Mouse (Mus musculus): ENCODE data around the gene Rbm3.
A peak's percentile ranks its signal among the peaks of the same experiment; 100 is the strongest.
"Not testable (repeated sequence)": the region's sequence is repeated elsewhere in the genome, so short reads cannot be mapped to it uniquely, and the experiment has no call there.

The Rbm3 gene

DNA sequence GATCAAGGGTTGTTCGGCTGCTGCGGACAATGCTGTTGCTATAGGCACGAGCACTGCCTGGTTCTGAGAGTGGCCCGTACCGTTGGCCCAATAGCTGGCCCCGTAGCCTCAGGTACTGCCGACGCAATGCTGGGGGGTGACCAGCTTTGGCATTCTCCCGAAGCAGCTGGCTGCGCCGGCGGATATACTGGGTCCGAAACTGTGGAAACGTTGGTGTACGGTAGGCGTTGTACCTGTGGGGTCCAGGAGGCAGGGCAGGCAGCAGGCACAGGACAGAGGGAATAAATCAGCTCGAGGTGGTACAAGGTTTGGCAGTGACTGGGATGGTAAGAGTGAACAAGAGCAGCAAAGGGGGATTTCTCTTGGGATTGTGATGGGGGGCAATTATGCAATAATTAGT lies 14.3 kb downstream of the Rbm3 start:
- DNase-seq (ENCODE audit: low spot score) = no peak

DNA sequence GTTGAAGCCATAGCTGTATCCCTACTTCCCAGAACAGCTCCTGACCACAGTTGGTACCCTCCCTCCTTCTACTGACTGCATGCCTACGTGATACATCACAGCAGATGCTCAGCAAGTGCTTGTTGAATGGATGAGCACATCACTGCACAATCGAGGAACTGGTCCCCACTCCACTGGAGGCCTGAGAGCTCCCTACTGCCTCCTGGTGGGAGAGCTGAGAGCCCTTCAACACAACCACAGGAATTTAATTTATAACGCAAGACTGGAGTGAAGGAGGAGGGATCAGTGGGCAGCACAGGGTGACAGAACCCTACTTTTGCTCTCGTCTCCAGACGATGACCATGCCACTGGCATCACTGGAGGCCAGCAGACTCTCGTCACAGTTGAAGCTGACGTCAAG lies 20.4 kb downstream of the Rbm3 start:
- no peak for DNase-seq (ENCODE audit: low spot score)

DNA sequence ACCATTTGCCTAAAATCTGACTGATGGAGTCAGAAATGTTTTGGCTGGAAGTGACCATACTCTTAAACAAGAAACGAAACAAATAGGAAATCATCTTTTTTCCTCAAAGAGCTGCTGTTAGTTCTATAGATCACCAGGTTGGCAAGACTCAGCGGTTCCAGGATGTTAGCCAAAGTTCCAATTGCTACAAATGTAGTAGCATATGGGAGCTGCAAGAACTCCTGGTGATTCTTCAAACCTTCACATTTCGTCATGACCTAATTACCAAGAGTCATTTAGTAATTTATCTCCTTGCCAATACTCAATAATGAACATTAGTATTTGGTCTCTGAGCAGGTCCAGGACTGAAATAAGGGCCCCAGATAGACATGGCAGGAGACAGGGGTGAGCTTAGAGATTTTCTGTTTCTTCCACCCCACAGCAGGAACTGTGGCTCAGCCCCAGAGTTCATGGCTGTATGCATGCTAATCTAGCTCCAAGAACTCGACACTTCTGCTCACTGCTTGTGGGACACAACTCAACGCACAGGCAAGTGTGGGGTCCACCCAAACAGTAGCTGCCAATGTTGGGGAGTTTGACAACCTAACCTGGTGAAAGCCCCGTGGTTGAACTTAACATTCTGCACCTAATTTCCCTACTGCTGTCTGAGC lies 21.7 kb downstream of the Rbm3 start:
- no peak for DNase-seq (ENCODE audit: low spot score)

DNA sequence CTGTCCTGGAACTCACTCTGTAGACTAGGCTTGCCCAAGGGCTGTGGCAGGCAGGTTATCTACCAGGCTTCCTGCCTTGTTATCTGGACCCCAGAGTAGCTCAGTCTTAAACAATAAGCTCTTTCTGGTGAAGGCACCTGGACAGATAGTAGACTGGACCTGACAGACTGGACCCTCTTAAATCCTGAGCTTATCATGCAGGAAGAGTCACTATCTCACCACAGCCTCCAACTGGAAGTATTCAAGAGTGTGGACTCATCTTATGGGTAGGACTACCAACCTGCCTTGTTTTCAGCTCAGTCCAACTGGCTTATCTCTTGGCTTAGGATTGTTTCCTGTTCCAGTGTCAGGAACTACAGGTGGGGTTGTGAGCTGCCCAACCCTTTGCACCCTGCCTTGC lies 28.4 kb downstream of the Rbm3 start:
- no peak for DNase-seq (ENCODE audit: low spot score)

DNA sequence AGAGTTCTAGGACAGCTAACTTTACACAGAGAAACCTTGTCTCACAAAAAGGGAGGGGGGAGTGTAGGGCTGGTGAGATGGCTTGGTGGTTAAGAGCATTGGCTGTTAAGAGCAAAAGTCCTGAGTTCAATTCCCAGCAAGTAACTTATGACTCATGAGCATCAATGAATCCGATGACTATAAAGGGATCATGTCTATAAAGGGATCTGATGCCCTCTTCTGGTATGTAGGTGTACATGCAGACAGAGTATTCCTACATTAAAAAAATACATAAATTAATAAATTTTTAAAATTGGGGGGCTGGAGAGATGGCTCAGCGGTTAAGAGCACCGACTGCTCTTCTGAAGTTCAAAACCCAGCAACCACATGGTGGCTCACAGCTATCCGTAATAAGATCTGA lies 30.4 kb downstream of the Rbm3 start:
- no peak for DNase-seq (ENCODE audit: low spot score)

DNA sequence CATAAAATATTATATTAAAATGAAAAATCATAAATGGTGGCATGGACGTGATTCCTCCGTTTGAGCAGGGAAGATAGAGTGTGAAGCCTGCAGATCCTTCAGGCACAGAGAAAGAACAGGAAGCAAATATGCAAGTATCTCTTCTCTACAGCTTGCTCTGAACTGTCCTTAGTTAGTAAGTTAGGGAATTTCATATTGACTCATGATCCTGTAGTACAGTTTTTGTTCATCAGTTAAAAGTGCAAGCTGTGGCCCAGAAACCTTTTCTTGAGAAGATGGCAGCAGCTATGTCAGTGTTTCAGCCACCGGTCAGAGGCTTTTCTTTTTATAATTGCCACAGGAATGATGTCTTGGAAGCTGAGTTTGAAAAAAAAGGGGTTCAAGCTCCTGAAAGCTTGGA lies 40.7 kb downstream of the Rbm3 start:
- DNase-seq (ENCODE audit: low spot score) = no peak

DNA sequence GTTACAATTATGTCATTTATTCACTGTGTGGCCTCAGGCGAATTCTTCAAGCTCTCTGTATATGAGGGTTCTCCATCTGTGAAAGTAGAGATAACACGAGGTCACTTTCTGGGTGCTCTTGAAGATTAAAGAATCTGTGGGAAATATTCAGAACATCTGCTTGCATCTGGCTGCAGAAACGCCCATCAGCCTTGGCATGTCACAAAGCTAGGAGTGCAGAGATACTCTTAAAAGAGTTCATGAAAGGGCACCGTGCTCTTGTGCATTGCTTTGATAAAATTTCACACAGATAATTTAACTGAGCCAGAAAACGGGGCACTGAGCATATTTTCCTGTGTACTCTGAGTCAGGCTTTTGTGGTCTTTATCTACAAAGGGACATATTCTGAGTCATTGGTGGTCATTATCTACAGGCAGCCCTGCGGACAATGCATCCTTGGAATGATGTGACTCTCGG lies 43.4 kb downstream of the Rbm3 start:
- DNase-seq (ENCODE audit: low spot score) = no peak

DNA sequence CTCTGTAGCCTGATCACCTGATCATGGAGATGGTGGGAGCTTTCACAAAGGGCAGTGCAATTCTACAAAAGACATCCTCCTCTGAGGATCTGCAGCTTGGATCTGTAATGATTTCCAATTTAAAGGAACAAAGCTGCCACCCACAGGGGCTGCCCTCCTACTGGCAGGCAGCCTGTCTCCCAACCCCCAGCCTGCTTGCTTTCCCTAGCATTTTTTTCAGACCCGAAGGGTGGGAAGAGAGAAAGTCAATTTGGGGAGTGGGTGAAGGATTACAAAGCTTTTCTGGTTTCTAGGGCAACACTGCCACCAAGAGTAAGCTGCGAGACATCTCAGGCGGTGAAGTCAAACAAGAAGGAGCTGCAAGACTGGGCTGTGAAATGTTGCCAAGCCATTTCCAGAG lies 44.7 kb downstream of the Rbm3 start:
- no peak for DNase-seq (ENCODE audit: low spot score)

DNA sequence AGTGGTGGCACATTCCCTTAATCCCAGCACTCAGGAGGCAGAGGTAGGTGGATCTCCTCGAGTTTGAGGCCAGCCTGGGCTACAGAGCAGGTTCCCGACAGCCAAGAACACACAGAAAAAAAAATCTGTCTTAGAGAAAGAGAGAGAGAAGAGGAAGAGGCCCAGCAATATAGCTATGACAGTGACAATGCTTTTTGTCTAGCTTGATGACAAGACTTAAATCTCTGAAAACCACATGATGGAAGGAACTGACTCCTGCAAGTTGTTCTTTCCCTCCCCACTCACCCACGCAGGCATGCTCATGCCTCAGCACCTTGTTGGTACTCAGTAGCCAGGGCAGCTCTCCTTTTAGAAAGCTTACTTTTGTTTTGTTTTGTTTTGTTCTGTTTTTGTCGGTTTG lies 46.2 kb downstream of the Rbm3 start:
- DNase-seq (ENCODE audit: low spot score) = no peak

DNA sequence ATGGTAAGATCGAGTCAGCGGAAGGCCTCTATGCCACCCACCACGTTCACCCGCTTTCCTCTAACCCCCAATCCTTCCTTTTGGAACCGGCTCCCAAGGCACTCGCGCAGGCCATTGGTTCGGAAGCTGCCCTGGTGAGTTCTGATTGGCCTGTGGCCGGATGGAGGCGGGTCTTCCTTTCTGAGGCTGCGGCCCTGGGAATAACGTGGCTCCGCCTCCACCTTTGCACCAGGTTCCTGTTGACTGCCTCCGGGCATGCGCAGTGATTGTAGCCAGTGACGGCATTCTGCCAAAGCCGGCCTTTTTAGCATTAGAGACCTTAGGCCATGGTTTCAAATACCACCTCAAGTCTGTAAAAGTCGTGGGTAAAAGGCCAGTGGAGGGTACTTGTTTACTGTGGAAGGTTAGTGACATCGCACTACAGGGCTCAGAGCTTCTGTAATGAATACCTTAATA lies 48.9 kb downstream of the Rbm3 start:
- peak; percentile 93 for DNase-seq (ENCODE audit: low spot score)

DNA sequence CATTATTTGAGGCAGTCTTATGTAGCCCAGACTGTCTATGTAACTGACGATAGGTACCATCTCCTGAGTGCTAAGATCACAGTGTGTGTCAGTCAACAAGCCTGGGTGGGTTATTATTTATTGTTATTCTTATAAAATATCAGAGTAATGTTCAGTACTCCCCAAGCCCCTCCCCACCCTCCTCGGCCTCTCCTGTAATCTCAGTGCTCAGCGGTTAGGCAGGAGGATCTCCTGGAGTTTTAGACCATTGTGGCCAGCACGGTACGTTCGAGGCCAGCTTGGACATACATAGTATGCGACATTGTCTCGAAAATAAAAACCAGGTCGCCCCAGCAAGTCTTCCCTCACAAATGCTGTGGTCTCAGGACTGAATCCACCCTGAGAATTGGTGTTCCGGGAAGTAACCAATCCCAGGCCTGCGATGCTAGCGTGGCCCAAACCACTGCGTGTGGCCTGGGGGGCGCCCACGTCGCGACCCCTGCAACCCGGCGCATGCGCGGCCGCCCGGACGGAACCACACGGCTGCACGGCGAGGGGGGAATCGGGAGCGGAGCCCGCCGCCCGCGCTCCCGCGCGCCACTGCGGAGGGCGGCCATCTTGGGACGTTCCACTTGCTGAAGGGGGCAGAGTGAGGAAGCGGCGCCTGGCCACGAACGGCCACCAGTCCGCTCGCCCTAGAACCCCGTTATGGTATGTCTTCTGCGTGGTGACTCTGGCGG lies 49.5 kb downstream of the Rbm3 start:
- peak; percentile 90 for DNase-seq (ENCODE audit: low spot score)

DNA sequence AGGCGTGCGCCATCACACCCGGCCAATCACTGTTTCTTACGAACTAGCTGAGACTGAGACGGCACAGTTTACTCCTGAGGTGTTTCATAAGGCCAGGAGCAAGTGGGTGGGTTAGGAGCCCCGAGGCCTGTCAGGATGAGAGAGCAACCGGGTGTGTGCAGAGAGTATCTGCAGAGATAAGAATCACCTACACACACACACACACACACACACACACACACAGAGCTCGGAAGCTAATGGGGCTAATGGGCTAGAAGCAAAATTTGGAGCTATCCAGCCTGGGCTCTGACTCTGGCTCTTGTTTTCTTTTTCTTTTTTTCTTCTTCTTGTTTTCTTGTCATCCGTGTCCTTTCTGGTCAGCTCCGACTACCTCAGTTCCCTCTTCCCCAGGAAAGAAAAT lies 50.1 kb downstream of the Rbm3 start:
- no peak for DNase-seq (ENCODE audit: low spot score)

DNA sequence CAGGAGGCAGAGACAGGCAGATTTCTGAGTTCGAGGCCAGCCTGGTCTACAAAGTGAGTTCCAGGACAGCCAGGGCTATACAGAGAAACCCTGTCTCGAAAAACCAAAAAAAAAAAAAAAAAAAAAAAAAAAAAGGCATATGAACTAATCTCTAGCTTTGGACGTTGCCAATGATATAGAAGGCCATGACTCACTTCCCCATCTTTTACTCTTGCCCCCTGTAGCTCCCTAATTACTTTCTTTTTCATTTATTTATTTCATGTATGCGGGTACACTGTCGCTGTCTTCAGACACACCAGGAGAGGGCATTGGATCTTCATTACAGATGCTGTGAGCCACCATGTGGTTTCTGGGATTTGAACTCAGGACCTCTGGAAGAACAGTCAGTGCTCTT lies 54.7 kb downstream of the Rbm3 start:
- DNase-seq (ENCODE audit: low spot score) = not testable (repeated sequence)

DNA sequence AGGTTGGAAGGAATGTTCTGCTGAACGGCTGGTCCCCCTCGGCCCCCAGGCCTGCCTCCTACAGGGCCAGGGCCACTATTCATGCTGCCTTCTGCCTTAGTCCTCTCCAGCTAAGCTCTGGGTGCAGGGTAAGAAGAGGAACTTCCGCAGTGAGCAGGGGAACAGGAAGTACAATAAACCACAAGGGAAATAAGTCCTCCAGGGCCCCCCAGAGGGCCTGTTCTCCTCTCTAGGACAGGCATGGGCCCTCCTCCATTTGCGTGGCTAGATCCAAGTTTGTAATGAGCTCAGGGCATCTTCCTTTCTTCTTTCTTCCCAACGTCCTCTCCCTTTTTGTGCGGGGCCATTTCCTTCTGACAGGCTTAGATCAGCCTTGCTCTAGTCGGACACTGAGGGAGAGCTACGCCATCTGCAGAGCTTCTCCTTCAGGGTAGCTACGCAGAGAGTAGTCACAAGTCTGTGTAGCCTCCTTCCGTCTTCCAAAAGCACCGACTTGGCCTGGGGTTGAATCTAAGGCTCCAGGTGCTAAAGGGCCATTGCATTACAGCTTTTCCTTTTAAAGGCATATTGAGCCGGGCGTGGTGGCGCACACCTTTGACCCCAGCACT lies 55.2 kb downstream of the Rbm3 start, which contains the start of gene Was:
TSS of gene Was (minus strand) at position 153 of the 608 bp plus-strand sequence.
- DNase-seq (ENCODE audit: low spot score) = no peak

DNA sequence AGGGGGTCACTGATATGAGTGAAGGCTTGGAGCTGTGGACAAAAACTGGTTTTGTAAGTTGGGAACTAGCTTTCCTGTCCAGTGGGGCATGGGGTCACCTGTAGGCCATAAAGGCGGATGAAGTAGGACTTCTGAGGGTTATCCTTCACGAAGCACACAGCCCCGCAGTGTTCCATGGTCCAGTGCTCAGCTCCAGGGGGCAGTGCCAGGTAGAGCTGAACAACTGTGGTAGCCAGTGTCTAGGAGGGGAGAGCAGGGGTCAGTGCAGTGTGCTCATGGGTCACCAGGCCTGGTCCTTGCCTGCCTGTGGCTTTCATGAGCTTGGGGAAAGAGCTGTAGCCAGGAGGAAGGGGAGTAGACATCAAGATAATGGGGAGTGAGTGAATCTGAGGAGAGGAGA lies 55.9 kb downstream of the Rbm3 start:
- DNase-seq (ENCODE audit: low spot score) = no peak
